Mouse (Mus musculus) hindlimb bud, embryonic 11.5 days (tissue): ENCODE measurements around the gene Crygd.

ENCODE experiments used
- DNase-seq: peaks from one replicate; pipeline ENCODE4 v3.0.0-alpha.2; 2012; ENCODE audit warnings: low read depth, low spot score; ENCODE audit errors: extremely low spot score

The Crygd gene

GRCm38 (mm10) chr1:65046401-65047109 lies 16.7 kb downstream of the Crygd start:
- no peak for DNase-seq

- no peak for DNase-seq
These were observed 19.8 kb downstream of the Crygd start for GRCm38 (mm10) chr1:65043433-65043832.

- DNase-seq, result no peak
These were observed 21.4 kb downstream of the Crygd start for GRCm38 (mm10) chr1:65041837-65042236.

- no peak for DNase-seq
These were observed 22.4 kb downstream of the Crygd start for GRCm38 (mm10) chr1:65040806-65041205.

GRCm38 (mm10) chr1:65039679-65040078 lies 23.6 kb downstream of the Crygd start:
- no peak for DNase-seq

- no peak for DNase-seq
These were observed 25.7 kb downstream of the Crygd start for GRCm38 (mm10) chr1:65037542-65037941.

GRCm38 (mm10) chr1:65035513-65035912 lies 27.7 kb downstream of the Crygd start:
- DNase-seq, result no peak

- DNase-seq, result no peak
These were observed 30.6 kb downstream of the Crygd start, which contains the start of gene Akr1cl for GRCm38 (mm10) chr1:65032641-65033040. Gene Akr1cl (minus strand): TSS chr1:65032759.

GRCm38 (mm10) chr1:65028206-65028605 lies 35.0 kb downstream of the Crygd start:
- DNase-seq, result no peak

GRCm38 (mm10) chr1:65012726-65013125 lies 50.5 kb downstream of the Crygd start:
- no peak for DNase-seq
